Comparison of ENCODE assay signal across 9 mouse cellular contexts in genomic region chr1:106711356-106712125, GRCm38 (mm10). TPM values are rescaled to one million over a fixed set of nuclear protein-coding genes. Genes with fewer than 3 reads are reported as not detected.
A peak's percentile ranks its signal among the peaks of the same experiment; 100 is the strongest.
DNase-seq lines count a peak whose midpoint lies in the region; ATAC-seq lines count a peak whose summit lies in the region.
"Had no signal": no experiment of that assay in that cellular context is flagged by ENCODE, and none has a peak within 500 bp of the region (broad histone marks: within the 10 kb centered on the region; RNA-seq: fewer than 3 reads in every experiment).

No protein-coding gene starts in this region.

- peaks cover 13% of the 10 kb centered on the region; the same call in 1 of the 2 replicates for H3K4me1 ChIP-seq in kidney, embryonic 14.5 days (ENCODE audit: control insufficient read depth, insufficient read depth, low read length)
- H3K4me1 ChIP-seq in embryonic facial prominence, embryonic 12.5 days: peaks cover 17% of the 10 kb centered on the region
- peaks cover 14% of the 10 kb centered on the region; the same call in 1 of the 2 replicates for H3K4me1 ChIP-seq in intestine, embryonic 15.5 days (replicated peaks)
- H3K4me1 ChIP-seq in midbrain, embryonic 15.5 days: peaks cover 32% of the 10 kb centered on the region

- no peaks in the 10 kb centered on the region for H3K9me3 ChIP-seq in kidney, embryonic 14.5 days (ENCODE audit: control insufficient read depth, low read length)
- no peaks in the 10 kb centered on the region for H3K9me3 ChIP-seq in embryonic facial prominence, embryonic 12.5 days
- H3K9me3 ChIP-seq in intestine, embryonic 15.5 days: no peaks in the 10 kb centered on the region
- no peaks in the 10 kb centered on the region for H3K9me3 ChIP-seq in midbrain, embryonic 15.5 days

- peak overlapping the region; percentile 75 for H3K4me2 ChIP-seq in kidney, embryonic 14.5 days (replicated peaks; ENCODE audit: low read depth, low read length)
- H3K4me2 ChIP-seq in embryonic facial prominence, embryonic 12.5 days (replicated peaks): peak overlapping the region; percentile 95
- H3K4me2 ChIP-seq in intestine, embryonic 15.5 days (replicated peaks): peak overlapping the region; percentile 98
- H3K4me2 ChIP-seq in midbrain, embryonic 15.5 days: peak overlapping the region; percentile 92

- no peaks in the 10 kb centered on the region for H3K27me3 ChIP-seq in kidney, embryonic 14.5 days (ENCODE audit: control insufficient read depth, insufficient read depth, low read length)
- no peaks in the 10 kb centered on the region for H3K27me3 ChIP-seq in embryonic facial prominence, embryonic 12.5 days
- H3K27me3 ChIP-seq in intestine, embryonic 15.5 days (replicated peaks): no peaks in the 10 kb centered on the region
- H3K27me3 ChIP-seq in midbrain, embryonic 15.5 days (replicated peaks): no peaks in the 10 kb centered on the region
- H3K27me3 ChIP-seq: Patski had no signal

- peak overlapping the region; percentile 89; the same call in 1 of the 2 replicates for H3K9ac ChIP-seq in kidney, embryonic 14.5 days (ENCODE audit: low read depth, low read length)
- peak overlapping the region; percentile 63 for H3K9ac ChIP-seq in embryonic facial prominence, embryonic 12.5 days
- H3K9ac ChIP-seq in intestine, embryonic 15.5 days: no peak overlapping the region
- H3K9ac ChIP-seq in midbrain, embryonic 15.5 days: 0 out of 2 replicates have a peak overlapping the region, but pooled peaks have one; percentile 9

- H3K4me3 ChIP-seq in kidney, embryonic 14.5 days (ENCODE audit: low read length): peak overlapping the region; percentile 59
- H3K4me3 ChIP-seq in embryonic facial prominence, embryonic 12.5 days: peak overlapping the region; percentile 76
- peak overlapping the region; percentile 78 for H3K4me3 ChIP-seq in intestine, embryonic 15.5 days (replicated peaks)
- peak overlapping the region; percentile 68 for H3K4me3 ChIP-seq in midbrain, embryonic 15.5 days

- no peak overlapping the region for H3K27ac ChIP-seq in kidney, embryonic 14.5 days (ENCODE audit: low read depth, low read length)
- H3K27ac ChIP-seq in embryonic facial prominence, embryonic 12.5 days: no peak overlapping the region
- no peak overlapping the region for H3K27ac ChIP-seq in intestine, embryonic 15.5 days
- H3K27ac ChIP-seq in midbrain, embryonic 15.5 days: no peak overlapping the region

- H3K36me3 ChIP-seq in kidney, embryonic 14.5 days (ENCODE audit: control insufficient read depth, insufficient read depth, low read length): no peaks in the 10 kb centered on the region
- no peaks in the 10 kb centered on the region for H3K36me3 ChIP-seq in embryonic facial prominence, embryonic 12.5 days
- H3K36me3 ChIP-seq in intestine, embryonic 15.5 days: no peaks in the 10 kb centered on the region
- no peaks in the 10 kb centered on the region for H3K36me3 ChIP-seq in midbrain, embryonic 15.5 days (replicated peaks)

- no peak for DNase-seq in kidney, adult 8-10 months
- no peak for DNase-seq in spleen, postnatal 14 days (ENCODE audit: low spot score in 2 of 2)
- no peak for DNase-seq in MN1 (ENCODE audit: low spot score)
- DNase-seq in cerebellum, adult 18-20 months: no peak

- ATAC-seq in kidney, embryonic 14.5 days (ENCODE audit: low FRiP score, low TSS enrichment): no peak
- no peak for ATAC-seq in embryonic facial prominence, embryonic 12.5 days (ENCODE audit: insufficient number of reproducible peaks, insufficient read depth, low FRiP score, low TSS enrichment)
- no peak for ATAC-seq in intestine, embryonic 15.5 days
- ATAC-seq in midbrain, embryonic 15.5 days (replicated peaks): no peak

- 34% methylated on average over 12 of the region's 12 CpGs for WGBS in kidney, embryonic 14.5 days
- 67% methylated on average over 12 of the region's 12 CpGs for WGBS in embryonic facial prominence, embryonic 12.5 days
- WGBS in intestine, embryonic 15.5 days: 42% methylated on average over 12 of the region's 12 CpGs
- WGBS in midbrain, embryonic 15.5 days: 64% methylated on average over 12 of the region's 12 CpGs

RNA-seq across cellular contexts. Expression of gene Bcl2, which starts 2.5 kb away (rescaled TPM):
- 20.9 and 21.2 TPM in 2 replicates for polyA plus RNA-seq in kidney, embryonic 14.5 days (2014; fragmentation: Nextera tagmentation; extraction: Ambion mirVana)
- polyA plus RNA-seq in embryonic facial prominence, embryonic 12.5 days (2016; fragmentation: Nextera tagmentation; extraction: Ambion mirVana): 18.1 TPM in 2 replicates
- 13.2 and 13.9 TPM in 2 replicates for polyA plus RNA-seq in intestine, embryonic 15.5 days (2015; fragmentation: Nextera tagmentation; extraction: Ambion mirVana)
- 15.6 and 15.7 TPM in 2 replicates for polyA plus RNA-seq in midbrain, embryonic 15.5 days (2015; fragmentation: Nextera tagmentation; extraction: Ambion mirVana)

RNA-seq across cellular contexts. Expression of gene Kdsr, which starts 48.0 kb away (rescaled TPM):
- 8.7 and 14.8 TPM in 2 replicates for polyA plus RNA-seq in kidney, embryonic 14.5 days (2014; fragmentation: Nextera tagmentation; extraction: Ambion mirVana)
- polyA plus RNA-seq in embryonic facial prominence, embryonic 12.5 days (2016; fragmentation: Nextera tagmentation; extraction: Ambion mirVana): 12.5 and 13.4 TPM in 2 replicates
- polyA plus RNA-seq in intestine, embryonic 15.5 days (2015; fragmentation: Nextera tagmentation; extraction: Ambion mirVana): 13.2 and 14.9 TPM in 2 replicates
- polyA plus RNA-seq in midbrain, embryonic 15.5 days (2015; fragmentation: Nextera tagmentation; extraction: Ambion mirVana): 14.9 and 17.0 TPM in 2 replicates
